16 mouse cellular contexts compared by ENCODE assay signal in the genomic region with DNA sequence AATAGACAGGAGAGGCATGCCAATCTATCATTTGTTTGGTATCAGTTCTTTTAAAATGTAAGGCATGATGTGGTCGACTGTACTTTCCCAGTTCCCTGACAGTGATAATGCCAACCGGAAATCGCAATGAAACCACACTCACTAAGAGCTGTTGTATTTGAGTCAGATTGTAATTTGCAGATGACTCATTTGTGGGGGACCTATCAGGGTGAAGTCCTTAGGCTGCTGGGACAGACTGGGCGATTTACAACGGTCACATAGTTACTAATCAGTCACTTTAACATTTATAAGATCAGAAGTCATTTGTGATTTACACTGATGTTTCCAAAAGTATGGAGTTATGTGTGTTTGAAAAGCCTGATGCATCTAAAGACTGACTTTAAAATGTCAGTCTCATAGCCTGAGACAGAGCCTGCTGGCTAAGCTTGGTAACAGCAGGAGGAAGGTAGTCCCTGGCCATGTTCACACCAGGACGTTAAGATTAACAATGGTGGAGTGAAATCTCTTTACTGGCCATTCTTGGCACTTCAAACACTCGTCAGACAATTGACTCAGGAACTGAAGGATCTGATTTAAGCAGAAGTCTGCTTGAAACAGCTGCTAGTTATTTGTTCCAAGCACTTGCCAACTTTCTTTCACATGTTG.
DNase-seq lines count a peak whose midpoint lies in the region; ATAC-seq and TF ChIP-seq lines count a peak whose summit lies in the region.
"Had no signal": no experiment of that assay in that cellular context is flagged by ENCODE, and none has a peak within 500 bp of the region (broad histone marks: within the 10 kb centered on the region; RNA-seq: fewer than 3 reads in every experiment).

No protein-coding gene starts in this region.

- TF ChIP-seq CTCF in heart, postnatal 0 days (IDR thresholded peaks at IDR 0.05; ENCODE audit: low read depth): peak; percentile 40
- TF ChIP-seq CTCF in CH12.LX (conservative IDR thresholded peaks at IDR 0.05 in 1 of 2, IDR thresholded peaks at IDR 0.05 in 1 of 2; ENCODE audit: low read depth in 2 of 2, low read length in 2 of 2): no peak; a peak in 1 of 4 replicates

- no peak overlapping the region; the same call in 1 of the 2 replicates for H3K27ac ChIP-seq in heart, postnatal 0 days (ENCODE audit: low read depth)
- no peak overlapping the region for H3K27ac ChIP-seq in heart, embryonic 11.5 days (ENCODE audit: low read depth, low read length)
- no peak overlapping the region for H3K27ac ChIP-seq in CH12.LX (ENCODE audit: insufficient read depth, low read depth)
- no peak overlapping the region for H3K27ac ChIP-seq in intestine, embryonic 14.5 days (ENCODE audit: low read depth)
- H3K27ac ChIP-seq: hindbrain, embryonic 15.5 days; limb, embryonic 12.5 days had no signal

- H3K27me3 ChIP-seq in heart, postnatal 0 days (ENCODE audit: control insufficient read depth, insufficient read depth, low read length): no peaks in the 10 kb centered on the region
- no peaks in the 10 kb centered on the region for H3K27me3 ChIP-seq in heart, embryonic 11.5 days (ENCODE audit: control insufficient read depth, insufficient read depth, low read length)
- H3K27me3 ChIP-seq in CH12.LX (replicated peaks): no peaks in the 10 kb centered on the region
- H3K27me3 ChIP-seq in intestine, embryonic 14.5 days (replicated peaks; ENCODE audit: control insufficient read depth, insufficient read depth, low read length): no peaks in the 10 kb centered on the region
- H3K27me3 ChIP-seq: hindbrain, embryonic 15.5 days; limb, embryonic 12.5 days had no signal

- H3K9me3 ChIP-seq in heart, postnatal 0 days (replicated peaks; ENCODE audit: control insufficient read depth, low read length): no peaks in the 10 kb centered on the region
- no peaks in the 10 kb centered on the region for H3K9me3 ChIP-seq in heart, embryonic 11.5 days (replicated peaks; ENCODE audit: control insufficient read depth, low read length)
- no peaks in the 10 kb centered on the region for H3K9me3 ChIP-seq in CH12.LX (replicated peaks; ENCODE audit: low read length)
- no peaks in the 10 kb centered on the region for H3K9me3 ChIP-seq in intestine, embryonic 14.5 days (ENCODE audit: control insufficient read depth, low read length)
- H3K9me3 ChIP-seq: hindbrain, embryonic 15.5 days; limb, embryonic 12.5 days had no signal

- H3K79me2 ChIP-seq in CH12.LX (replicated peaks; ENCODE audit: control insufficient read depth, extremely low read depth, insufficient read depth, poor library complexity, severe bottlenecking): no peaks in the 10 kb centered on the region

- in situ Hi-C loops in CH12.LX (cut with MboI; ENCODE audit: low pct_ligation_motif_present, low pct_unique_long_range_greater_than_20kb, low sequenced_read_pairs): no loop called here

- H3K4me2 ChIP-seq in heart, postnatal 0 days (ENCODE audit: low read depth, low read length): no peak overlapping the region
- no peak overlapping the region for H3K4me2 ChIP-seq in heart, embryonic 11.5 days
- H3K4me2 ChIP-seq in CH12.LX (ENCODE audit: insufficient read depth, low read depth, poor library complexity, severe bottlenecking): no peak overlapping the region
- H3K4me2 ChIP-seq in intestine, embryonic 14.5 days (ENCODE audit: low read length): no peak overlapping the region
- H3K4me2 ChIP-seq: hindbrain, embryonic 15.5 days; limb, embryonic 12.5 days had no signal

- no peak overlapping the region for H3K9ac ChIP-seq in heart, postnatal 0 days (replicated peaks; ENCODE audit: low read depth, low read length)
- no peak overlapping the region for H3K9ac ChIP-seq in heart, embryonic 11.5 days (ENCODE audit: low read depth, low read length)
- no peak overlapping the region for H3K9ac ChIP-seq in CH12.LX (ENCODE audit: insufficient read depth, low read depth)
- no peak overlapping the region for H3K9ac ChIP-seq in intestine, embryonic 14.5 days (ENCODE audit: low read length)
- H3K9ac ChIP-seq: hindbrain, embryonic 15.5 days; limb, embryonic 12.5 days had no signal

- TF ChIP-seq EP300 in heart, postnatal 0 days (IDR thresholded peaks at IDR 0.05; ENCODE audit: low read depth): no peak
- peak; percentile 87 for TF ChIP-seq EP300 in CH12.LX (IDR thresholded peaks at IDR 0.05; ENCODE audit: low read length)

- no peak for TF ChIP-seq POLR2A in CH12.LX (IDR thresholded peaks at IDR 0.05; ENCODE audit: low read depth, low read length)

- no peak for DNase-seq in heart, postnatal 0 days (ENCODE audit: low spot score)
- DNase-seq in 3T3-L1 (ENCODE audit: low read depth, low spot score): peak; percentile 84
- peak; percentile 64 for DNase-seq in CH12.LX (ENCODE audit: extremely low read depth)
- DNase-seq in intestine, embryonic 14.5 days (ENCODE audit: low spot score): no peak
- no peak for DNase-seq in frontal cortex, postnatal 36 days (ENCODE audit: low spot score in 2 of 2)
- no peak for DNase-seq in cerebellum, adult 9-11 months
- no peak for DNase-seq in frontal cortex, postnatal 14 days (ENCODE audit: low spot score in 2 of 2)
- DNase-seq: adrenal gland, adult 2 months; cerebellum, adult 11-12 months; gastrocnemius, postnatal 36 days; kidney, postnatal 4 days; lung, postnatal 36 days; spleen, adult 18-20 months had no signal

- H3K4me1 ChIP-seq in heart, postnatal 0 days (ENCODE audit: control insufficient read depth, insufficient read depth): peaks cover 16% of the 10 kb centered on the region
- H3K4me1 ChIP-seq in heart, embryonic 11.5 days (ENCODE audit: control insufficient read depth, insufficient read depth, low read length): peaks cover 13% of the 10 kb centered on the region
- peaks cover 0 to 16% of the 10 kb centered on the region in 2 experiments; a peak in 2 of 4 replicates for H3K4me1 ChIP-seq in CH12.LX (ENCODE audit: control insufficient read depth in 1 of 2, insufficient read depth in 2 of 2)
- 0 out of 2 replicates have a peak, but pooled peaks cover 3% of the 10 kb centered on the region for H3K4me1 ChIP-seq in intestine, embryonic 14.5 days (replicated peaks; ENCODE audit: control insufficient read depth, insufficient read depth, low read length)
- H3K4me1 ChIP-seq: hindbrain, embryonic 15.5 days had no signal

- WGBS in heart, postnatal 0 days: 33% methylated on average over 7 of the region's 7 CpGs
- WGBS in heart, embryonic 11.5 days (ENCODE audit: insufficient replicate concordance): 37% methylated on average over 7 of the region's 7 CpGs
- 39% methylated on average over 7 of the region's 7 CpGs for WGBS in intestine, embryonic 14.5 days

- dilution Hi-C loops in CH12.LX (cut with MboI; ENCODE audit: extremely low pct_ligation_motif_present, extremely low pct_unique_long_range_greater_than_20kb, low sequenced_read_pairs): no loop called here

- H3K36me3 ChIP-seq in heart, postnatal 0 days (replicated peaks; ENCODE audit: control insufficient read depth, insufficient read depth, low read length): peaks cover 28% of the 10 kb centered on the region
- H3K36me3 ChIP-seq in heart, embryonic 11.5 days (ENCODE audit: control insufficient read depth, insufficient read depth, low read length): no peaks in the 10 kb centered on the region
- peaks cover 0 to 7% of the 10 kb centered on the region in 2 experiments for H3K36me3 ChIP-seq in CH12.LX (replicated peaks in 1 of 2; ENCODE audit: control insufficient read depth in 1 of 2, insufficient read depth in 1 of 2, low read length in 1 of 2)
- H3K36me3 ChIP-seq in intestine, embryonic 14.5 days (ENCODE audit: control insufficient read depth, insufficient read depth, low read length): no peaks in the 10 kb centered on the region
- H3K36me3 ChIP-seq: hindbrain, embryonic 15.5 days; limb, embryonic 12.5 days had no signal

- peak; percentile 50; the same call in 1 of the 2 replicates for ATAC-seq in heart, postnatal 0 days (ENCODE audit: insufficient read depth, low read depth)
- no peak for ATAC-seq in heart, embryonic 11.5 days (replicated peaks; ENCODE audit: insufficient number of reproducible peaks, low FRiP score, low TSS enrichment)
- peak; percentile 70; the same call in 1 of the 2 replicates for ATAC-seq in intestine, embryonic 14.5 days (replicated peaks; ENCODE audit: low FRiP score, low TSS enrichment, low read depth)

- TF ChIP-seq RAD21 in CH12.LX (IDR thresholded peaks at IDR 0.05; ENCODE audit: low read depth, low read length): no peak

- no peak overlapping the region for H3K4me3 ChIP-seq in heart, postnatal 0 days (ENCODE audit: low read depth, low read length)
- no peak overlapping the region for H3K4me3 ChIP-seq in heart, embryonic 11.5 days (ENCODE audit: low read depth, low read length)
- no peak overlapping the region for H3K4me3 ChIP-seq in CH12.LX (replicated peaks in 1 of 3; ENCODE audit: low read depth in 2 of 3, low read length in 2 of 3, poor library complexity in 1 of 3)
- H3K4me3 ChIP-seq in intestine, embryonic 14.5 days (ENCODE audit: low read depth, low read length): no peak overlapping the region
- H3K4me3 ChIP-seq: hindbrain, embryonic 15.5 days; limb, embryonic 12.5 days had no signal

TF ChIP-seq in CH12.LX, 34 proteins besides CTCF, POLR2A, EP300 and RAD21 (continues in another document):
- TF ChIP-seq MXI1 (IDR thresholded peaks at IDR 0.05; ENCODE audit: low read depth, low read length): no peak
- TF ChIP-seq TCF12 (IDR thresholded peaks at IDR 0.05; ENCODE audit: low read depth, low read length): no peak
- no peak for TF ChIP-seq PAX5 (IDR thresholded peaks at IDR 0.05; ENCODE audit: low read length)
- no peak for TF ChIP-seq MYC (IDR thresholded peaks at IDR 0.05; ENCODE audit: low read depth, low read length)
- TF ChIP-seq ETS1 (conservative IDR thresholded peaks at IDR 0.05; ENCODE audit: low read depth, low read length): 0 out of 2 replicates have a peak, but pooled peaks have one; percentile 23
- no peak for TF ChIP-seq MAZ (IDR thresholded peaks at IDR 0.05; ENCODE audit: low read depth, low read length)
- no peak for TF ChIP-seq NRF1 (IDR thresholded peaks at IDR 0.05; ENCODE audit: low read depth, low read length)
- no peak for TF ChIP-seq USF2 (conservative IDR thresholded peaks at IDR 0.05; ENCODE audit: low read depth, low read length)
- no peak for TF ChIP-seq ELF1 (IDR thresholded peaks at IDR 0.05; ENCODE audit: low read depth, low read length)
- peak; percentile 39; the same call in 1 of the 2 replicates for TF ChIP-seq CHD2 (IDR thresholded peaks at IDR 0.05; ENCODE audit: low read length)
- TF ChIP-seq ZC3H11A (IDR thresholded peaks at IDR 0.05; ENCODE audit: low read depth, low read length): no peak
- no peak for TF ChIP-seq SMC3 (IDR thresholded peaks at IDR 0.05; ENCODE audit: low read depth, low read length)
- TF ChIP-seq UBTF (IDR thresholded peaks at IDR 0.05; ENCODE audit: low read depth, low read length): no peak
- TF ChIP-seq JUND (conservative IDR thresholded peaks at IDR 0.05; ENCODE audit: low read depth, low read length): peak; percentile 56; the same call in 1 of the 2 replicates
- TF ChIP-seq RCOR1 (conservative IDR thresholded peaks at IDR 0.05; ENCODE audit: low read depth, low read length): 0 out of 2 replicates have a peak, but pooled peaks have one; percentile 43
- 0 out of 2 replicates have a peak, but pooled peaks have one; percentile 44 for TF ChIP-seq JUN (IDR thresholded peaks at IDR 0.05; ENCODE audit: insufficient read depth, low read depth, low read length)
- no peak for TF ChIP-seq TBP (conservative IDR thresholded peaks at IDR 0.05; ENCODE audit: low read depth, low read length)

Comparison
In these comparisons a context has a peak if more than half of its experiments do, and no peak if none do; other contexts are left out.
1. DNase-seq: peak in 3T3-L1 (single experiment) and CH12.LX (single experiment); none in heart, postnatal 0 days (single experiment), intestine, embryonic 14.5 days (single experiment), frontal cortex, postnatal 36 days (0 of 2), cerebellum, adult 9-11 months (single experiment) and frontal cortex, postnatal 14 days (0 of 2).